Mouse (Mus musculus) kidney, postnatal 0 days (tissue): ENCODE results near the gene Gm49366. TPM values are rescaled to one million over a fixed set of nuclear protein-coding genes. Genes with fewer than 3 reads are reported as not detected.
"Not testable (repeated sequence)": the region's sequence is repeated elsewhere in the genome, so short reads cannot be mapped to it uniquely, and the experiment has no call there.

Source experiments
- ATAC-seq: fragments of 200-750 bp; cut with Nextera tagmentation; replicated peaks from 2 replicates; pipeline ENCODE4 v1.8.0; 2017; ENCODE audit warnings: low read depth, moderate number of reproducible peaks, moderate TSS enrichment, moderate library complexity; ENCODE audit not compliant: low FRiP score
- DNase-seq: peaks from one replicate; pipeline ENCODE4 v3.0.0-alpha.2; 2016; ENCODE audit warnings: low spot score
- H3K27ac ChIP-seq: fragments of 300-500 bp; sonication (generic); 2 replicates; pipeline ENCODE4 v1.5.1; 2014; ENCODE audit warnings: mild to moderate bottlenecking
- H3K27me3 ChIP-seq: fragments of 300-500 bp; sonication (generic); 2 replicates; pipeline ENCODE4 v1.6.1; 2014; ENCODE audit warnings: low read length, mixed read lengths; ENCODE audit not compliant: insufficient read depth
- H3K36me3 ChIP-seq: fragments of 300-500 bp; sonication (generic); 2 replicates; pipeline ENCODE4 v1.6.1; 2014; ENCODE audit warnings: low read length, mixed read lengths; ENCODE audit not compliant: insufficient read depth
- H3K4me1 ChIP-seq: fragments of 300-500 bp; sonication (generic); replicated peaks from 2 replicates; pipeline ENCODE4 v1.6.1; 2014; ENCODE audit warnings: antibody characterized with exemption, low read length, mixed read lengths; ENCODE audit not compliant: insufficient read depth
- H3K4me2 ChIP-seq: fragments of 300-500 bp; sonication (generic); 2 replicates; pipeline ENCODE4 v1.6.1; 2014; ENCODE audit warnings: mild to moderate bottlenecking, low read length, moderate library complexity, mixed read lengths
- H3K4me3 ChIP-seq: fragments of 300-500 bp; sonication (generic); replicated peaks from 2 replicates; pipeline ENCODE4 v1.5.1; 2014; ENCODE audit warnings: low read depth, low read length
- H3K9ac ChIP-seq: fragments of 300-500 bp; sonication (generic); 2 replicates; pipeline ENCODE4 v1.6.1; 2014; ENCODE audit warnings: low read depth, low read length
- H3K9me3 ChIP-seq: fragments of 300-500 bp; sonication (generic); replicated peaks from 2 replicates; pipeline ENCODE4 v1.6.1; 2016; ENCODE audit warnings: low read length, inconsistent platforms, mixed read lengths
- CTCF ChIP-seq: IDR thresholded peaks from 2 replicates; pipeline ENCODE4 v1.5.1; 2016; ENCODE audit warnings: antibody characterized with exemption, low read depth, mild to moderate bottlenecking, moderate library complexity
- WGBS: fragments of 180-500 bp; shearing (Covaris S2); extraction: QIAGEN DNeasy Blood & Tissue Kit; methylation state at CpG from one replicate; pipeline ENCODE4 v1.1.7; 2014; 5-methylcytosine and 5-hydroxymethylcytosine counted together
- polyA plus RNA-seq: library from polyadenylated mRNA; unstranded; fragments of >200 nt; fragmentation: Nextera tagmentation; extraction: Ambion mirVana; gene quantifications from 2 replicates; pipeline ENCODE4 v1.2.1, GENCODE M21; 2015

Gene Gm49366
- polyA plus RNA-seq, 1 experiment from 2014 or later: not detected

- H3K27ac ChIP-seq: no peak overlapping the region
- no peak overlapping the region for H3K4me3 ChIP-seq
- WGBS: 70% methylated on average over 4 of the region's 4 CpGs
Measured at GRCm38 (mm10) chr12:84030659-84031332, 7.9 kb upstream of the Gm49366 start.

GRCm38 (mm10) chr12:84032854-84033253 is 5.9 kb upstream of the Gm49366 start:
- H3K9ac ChIP-seq: no peak overlapping the region
- no peak overlapping the region for H3K27ac ChIP-seq
- 85% methylated on average over 4 of the region's 4 CpGs for WGBS
- no peaks in the 10 kb centered on the region for H3K27me3 ChIP-seq
- H3K4me1 ChIP-seq: no peaks in the 10 kb centered on the region
- no peak for TF ChIP-seq CTCF
- ATAC-seq (no peak), DNase-seq (no peak)
- no peaks in the 10 kb centered on the region for H3K36me3 ChIP-seq
- no peak overlapping the region for H3K4me2 ChIP-seq
- H3K9me3 ChIP-seq: no peaks in the 10 kb centered on the region
- H3K4me3 ChIP-seq: no peak overlapping the region

More at GRCm38 (mm10) chr12:84030659-84031332, 7.9 kb upstream of the Gm49366 start:
- TF ChIP-seq CTCF: peak; percentile 90
- DNase-seq (peak; percentile 89), ATAC-seq (peak; percentile 80)
- Histone ChIP-seq H3K9me3 (no peaks in the 10 kb centered on the region), H3K27me3 (no peaks in the 10 kb centered on the region), H3K9ac (no peak overlapping the region), H3K36me3 (no peaks in the 10 kb centered on the region), H3K4me2 (no peak overlapping the region), H3K4me1 (no peaks in the 10 kb centered on the region)

GRCm38 (mm10) chr12:84033302-84033701 is 5.4 kb upstream of the Gm49366 start:
- H3K9ac ChIP-seq, H3K27ac ChIP-seq, H3K9me3 ChIP-seq, H3K4me3 ChIP-seq, H3K4me2 ChIP-seq, H3K36me3 ChIP-seq, H3K27me3 ChIP-seq, DNase-seq, H3K4me1 ChIP-seq: not testable (repeated sequence)
- WGBS: 84% methylated on average over 2 of the region's 2 CpGs
- 0 out of 2 replicates have a peak, but pooled peaks have one; percentile 56 for ATAC-seq

GRCm38 (mm10) chr12:84034108-84034507 is 4.6 kb upstream of the Gm49366 start:
- Histone ChIP-seq H3K36me3 (no peaks in the 10 kb centered on the region), H3K27ac (no peak overlapping the region), H3K27me3 (no peaks in the 10 kb centered on the region), H3K4me3 (no peak overlapping the region), H3K4me1 (no peaks in the 10 kb centered on the region), H3K9ac (no peak overlapping the region), H3K4me2 (no peak overlapping the region), H3K9me3 (no peaks in the 10 kb centered on the region)
- ATAC-seq (no peak), DNase-seq (peak; percentile 47)
- WGBS: 26% methylated on average over 4 of the region's 4 CpGs
- TF ChIP-seq CTCF: no peak

- H3K27me3 ChIP-seq, H3K36me3 ChIP-seq, H3K4me1 ChIP-seq, H3K9me3 ChIP-seq: not testable (repeated sequence)
- WGBS: 3% methylated on average over 26 of the region's 32 CpGs
- Histone ChIP-seq H3K9ac (peak within 1 kb of the TSS; percentile 57), H3K4me2 (peak within 1 kb of the TSS; percentile 68), H3K27ac (peak within 1 kb of the TSS; percentile 54; the same call in 1 of the 2 replicates), H3K4me3 (peak within 1 kb of the TSS; percentile 44)
- ATAC-seq (peak; percentile 85), DNase-seq (peak; percentile 51)
Measured at GRCm38 (mm10) chr12:84038241-84038640, 494 bp upstream of the Gm49366 start, which contains the start of gene Acot4. Acot4 (plus strand) TSS chr12:84038379.

GRCm38 (mm10) chr12:84042248-84042647 is 3.5 kb downstream of the Gm49366 start:
- H3K27ac ChIP-seq: peak overlapping the region; percentile 66; the same call in 1 of the 2 replicates
- no peak overlapping the region for H3K9ac ChIP-seq
- H3K4me3 ChIP-seq: no peak overlapping the region
- H3K4me1 ChIP-seq: no peaks in the 10 kb centered on the region
- ATAC-seq (peak; percentile 49; the same call in 1 of the 2 replicates), DNase-seq (no peak)
- no peak for TF ChIP-seq CTCF
- no peak overlapping the region for H3K4me2 ChIP-seq
- WGBS: 73% methylated on average over 5 of the region's 5 CpGs
- no peaks in the 10 kb centered on the region for H3K27me3 ChIP-seq
- no peaks in the 10 kb centered on the region for H3K36me3 ChIP-seq
- no peaks in the 10 kb centered on the region for H3K9me3 ChIP-seq
